Mouse (Mus musculus) T-cell, adult 2 months (primary cell): ENCODE results near the gene Fus.
A peak's percentile ranks its signal among the peaks of the same experiment; 100 is the strongest.
"Not testable (repeated sequence)": the region's sequence is repeated elsewhere in the genome, so short reads cannot be mapped to it uniquely, and the experiment has no call there.

Source experiments
- DNase-seq: peaks from one replicate; pipeline ENCODE4 v3.0.0; 2022; ENCODE audit warnings: low spot score

Fus gene

DNA sequence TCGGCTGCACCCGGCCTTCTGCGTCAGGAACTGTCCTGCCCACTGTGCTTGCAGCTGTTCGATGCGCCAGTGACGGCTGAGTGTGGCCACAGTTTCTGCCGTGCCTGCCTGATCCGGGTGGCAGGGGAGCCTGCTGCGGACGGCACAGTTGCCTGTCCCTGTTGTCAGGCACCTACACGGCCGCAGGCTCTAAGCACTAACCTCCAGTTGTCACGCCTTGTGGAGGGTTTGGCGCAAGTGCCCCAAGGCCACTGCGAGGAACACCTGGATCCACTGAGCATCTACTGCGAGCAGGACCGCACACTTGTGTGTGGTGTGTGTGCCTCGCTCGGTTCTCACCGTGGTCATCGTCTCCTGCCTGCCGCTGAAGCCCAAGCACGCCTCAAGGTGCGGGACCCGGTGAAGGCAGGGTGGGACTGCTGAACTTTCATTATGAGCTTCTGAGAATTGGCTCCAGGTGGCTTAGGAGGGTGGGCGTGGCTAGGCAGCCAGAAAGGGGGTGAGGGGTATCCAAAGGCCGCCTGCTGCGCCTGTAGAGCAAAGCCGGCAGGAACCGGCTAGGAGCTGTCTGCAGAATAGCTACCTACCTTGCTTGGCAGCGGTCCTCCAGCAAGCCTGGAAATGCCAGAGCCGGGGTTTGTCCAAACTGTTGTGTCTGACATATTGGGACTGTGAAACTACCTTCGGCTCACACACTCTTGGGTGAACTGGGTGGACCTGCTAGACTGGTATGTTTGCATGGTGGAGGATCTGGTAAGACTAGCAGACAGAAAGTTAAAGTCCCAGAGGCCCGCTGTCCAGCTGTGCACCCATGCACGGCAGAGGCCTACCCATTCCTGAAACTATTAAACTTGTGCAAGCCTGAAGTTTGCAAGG is 37.5 kb downstream of the Fus start:
- no peak for DNase-seq

GRCm38 (mm10) chr7:128006193-128006592 is 38.9 kb downstream of the Fus start:
- no peak for DNase-seq

GRCm38 (mm10) chr7:128009715-128010340 is 42.6 kb downstream of the Fus start:
- no peak for DNase-seq

- DNase-seq, result no peak
These were observed 45.0 kb downstream of the Fus start for GRCm38 (mm10) chr7:128012136-128012780.

DNA sequence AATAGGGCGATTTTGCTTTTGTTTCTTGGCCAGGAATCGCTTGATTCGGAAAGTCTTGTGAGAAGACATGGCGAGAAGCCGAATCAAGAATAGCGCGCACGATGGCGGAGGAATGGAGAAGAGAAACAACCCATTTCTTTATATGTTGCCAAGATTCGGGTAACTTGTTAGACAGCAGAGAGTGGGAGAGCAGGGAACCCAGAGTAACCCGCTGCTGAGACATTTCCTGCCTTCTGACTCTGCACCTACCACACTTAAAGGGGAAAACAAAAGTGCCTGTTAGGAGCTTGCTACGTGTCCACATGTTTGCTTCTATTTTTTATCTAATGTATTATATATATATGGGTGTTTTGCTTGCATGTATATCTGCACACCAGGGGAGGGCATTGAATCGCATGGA is 45.9 kb downstream of the Fus start:
- DNase-seq, result no peak

- not testable (repeated sequence) for DNase-seq
These were observed 48.9 kb downstream of the Fus start for GRCm38 (mm10) chr7:128016134-128016533.

DNA sequence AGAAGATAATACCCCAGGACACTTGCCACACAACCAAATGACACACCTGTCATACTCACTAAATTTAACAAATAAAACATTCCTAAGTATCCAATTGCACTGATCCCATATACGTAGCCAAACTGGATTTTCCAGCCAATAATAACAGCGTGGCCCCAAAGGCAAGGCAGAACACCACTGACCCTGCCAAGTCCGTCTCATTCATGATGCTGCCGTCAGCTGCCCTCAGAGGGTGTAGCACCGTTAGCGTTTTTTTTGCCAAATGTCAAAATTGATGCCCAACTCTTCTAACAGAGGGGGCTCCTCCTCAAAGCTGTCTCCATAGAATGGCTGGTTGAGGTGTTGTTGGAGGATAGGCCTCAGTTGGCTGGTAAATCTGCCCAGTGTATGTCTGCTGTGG is 49.4 kb downstream of the Fus start:
- no peak for DNase-seq

GRCm38 (mm10) chr7:128018275-128018674 is 51.0 kb downstream of the Fus start:
- DNase-seq, result no peak

DNA sequence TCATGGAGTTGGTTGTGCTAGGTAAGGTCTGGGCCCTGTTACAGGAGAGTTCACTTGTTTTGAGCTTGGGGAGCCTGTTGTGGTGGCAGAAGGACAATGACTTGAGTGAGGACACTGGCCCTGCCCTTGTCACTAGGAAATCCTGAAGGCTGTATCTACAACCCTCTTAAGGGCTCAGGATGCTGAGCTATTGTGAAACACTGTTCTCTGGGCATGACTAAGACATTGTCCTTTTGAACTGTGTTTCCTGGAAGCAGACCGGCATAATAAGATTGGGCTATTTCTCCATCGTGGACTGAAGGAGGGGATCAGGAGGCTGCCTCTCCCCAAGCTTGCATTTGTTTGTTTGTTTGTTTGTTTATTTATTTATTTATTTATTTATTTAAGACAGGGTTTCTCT is 51.9 kb downstream of the Fus start:
- no peak for DNase-seq

DNA sequence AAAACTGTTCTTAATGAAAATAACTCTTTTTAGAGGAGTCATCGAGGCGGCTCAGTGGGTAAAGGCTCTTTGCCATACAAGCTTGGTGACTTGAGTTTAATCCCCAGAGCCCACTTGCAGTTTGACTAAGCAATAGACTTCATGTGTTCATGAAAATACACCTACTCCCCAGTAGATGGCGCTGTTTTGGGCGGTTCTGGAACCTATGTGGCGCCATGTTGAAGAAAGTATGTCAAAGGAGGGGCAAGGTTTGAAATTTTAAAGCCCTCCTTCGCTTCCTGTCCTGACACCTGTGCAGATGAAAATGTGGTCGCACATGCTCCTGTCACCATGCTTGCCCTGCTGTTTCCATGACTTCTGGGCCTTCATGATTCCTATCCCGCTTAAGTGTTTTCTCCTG is 55.7 kb downstream of the Fus start:
- peak; percentile 35 for DNase-seq

GRCm38 (mm10) chr7:128023565-128023964 is 56.3 kb downstream of the Fus start:
- no peak for DNase-seq

DNA sequence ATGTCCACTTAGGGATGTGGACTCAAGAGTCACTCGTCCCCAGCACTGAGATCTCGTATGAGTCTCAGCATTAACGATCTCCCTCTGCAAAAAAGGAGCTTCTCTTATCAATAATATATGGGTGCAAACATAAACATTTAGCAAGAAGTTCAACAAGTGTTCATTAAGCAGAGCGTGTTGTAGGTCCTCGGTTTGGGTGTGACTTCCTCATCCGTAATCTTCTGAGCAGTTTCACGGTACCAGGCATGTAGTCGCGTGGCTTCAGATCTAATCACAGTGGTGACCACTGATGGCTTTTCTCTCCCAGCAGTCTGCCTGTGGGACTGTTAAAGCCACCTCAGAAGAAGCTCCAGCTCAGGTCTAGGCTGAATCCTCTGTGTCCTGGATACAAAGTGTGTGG is 57.1 kb downstream of the Fus start:
- DNase-seq, result no peak

DNA sequence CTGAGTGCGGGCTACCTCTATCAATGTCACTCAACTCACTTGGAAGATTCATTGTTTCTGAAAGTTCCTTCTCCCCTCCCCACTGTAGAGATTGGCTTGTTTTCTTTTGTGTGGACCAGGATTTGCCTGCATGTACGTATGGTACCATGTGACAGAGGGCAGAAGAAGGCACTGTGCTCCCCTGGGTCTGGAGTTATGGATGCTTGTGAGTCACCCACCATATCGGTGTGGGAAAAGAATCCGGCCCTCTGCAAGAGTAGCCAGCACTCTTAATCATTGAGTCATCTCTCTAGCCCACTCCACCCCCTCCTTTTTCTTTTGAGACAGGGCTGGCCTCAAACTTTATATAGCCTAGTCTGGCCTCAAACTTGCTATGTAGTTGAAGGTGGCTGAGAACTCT is 57.7 kb downstream of the Fus start:
- no peak for DNase-seq

DNA sequence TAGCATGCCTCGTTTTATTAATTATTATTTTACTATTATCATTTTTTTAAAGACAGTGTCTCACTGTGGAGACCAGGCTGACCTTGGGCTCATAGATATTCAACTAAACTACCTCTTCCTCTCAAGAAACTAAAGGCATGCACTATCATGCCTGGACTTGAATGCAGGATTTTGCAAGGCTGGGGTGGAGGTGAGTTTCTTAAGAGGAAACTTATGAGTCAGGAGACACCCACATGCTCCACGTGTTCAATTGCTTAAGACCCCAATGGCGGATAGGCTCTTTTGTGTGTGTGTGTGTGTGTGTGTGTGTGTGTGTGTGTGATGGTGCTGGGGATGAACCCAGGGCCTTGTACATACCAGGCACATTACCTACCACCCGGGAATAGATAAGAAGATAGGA is 58.1 kb downstream of the Fus start:
- DNase-seq, result no peak

DNA sequence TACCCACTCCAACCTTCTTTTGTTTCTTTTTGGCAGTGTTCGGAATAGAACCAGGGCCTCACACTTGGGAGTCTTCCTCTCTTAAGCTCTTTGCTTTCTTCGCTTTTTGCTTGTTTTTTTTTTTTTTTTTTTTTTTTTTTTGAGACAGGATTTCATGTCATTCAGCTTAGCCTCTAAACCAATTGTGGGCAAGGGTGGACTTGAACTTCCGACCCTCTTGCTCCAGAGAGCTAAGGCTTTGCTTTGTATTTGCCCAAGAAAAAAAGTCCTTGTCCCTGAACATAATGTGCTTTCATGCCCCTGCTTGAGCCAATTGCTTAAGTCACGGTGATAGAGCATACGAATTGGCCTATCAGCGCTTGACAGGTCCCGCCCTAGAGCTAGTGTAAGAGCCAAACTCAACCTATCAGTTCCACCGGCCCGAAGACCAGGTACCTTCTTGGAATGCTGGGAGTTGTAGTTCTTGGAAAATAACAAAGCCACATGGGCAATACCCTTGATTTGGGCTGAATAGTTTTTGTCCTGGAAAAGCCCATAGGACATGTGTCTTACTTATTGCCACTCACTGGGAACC is 64.2 kb downstream of the Fus start:
- no peak for DNase-seq

GRCm38 (mm10) chr7:128032290-128032988 is 65.2 kb downstream of the Fus start:
- DNase-seq, result no peak

DNA sequence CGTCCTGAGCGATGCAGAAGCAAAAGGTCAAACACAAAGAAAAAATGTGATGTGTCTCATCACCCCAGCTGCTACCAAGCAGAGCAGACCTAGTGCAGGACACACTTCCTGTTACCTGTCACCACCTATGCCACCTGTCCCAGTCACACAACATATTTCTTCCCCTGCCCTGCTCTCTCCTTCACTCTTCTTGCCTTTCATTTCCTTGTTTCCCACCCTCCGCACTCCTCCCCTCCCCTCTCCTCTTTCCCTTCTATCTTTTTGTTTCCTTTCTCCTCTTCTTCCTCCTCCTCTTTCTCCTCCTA is 65.7 kb downstream of the Fus start:
- DNase-seq, result no peak

DNA sequence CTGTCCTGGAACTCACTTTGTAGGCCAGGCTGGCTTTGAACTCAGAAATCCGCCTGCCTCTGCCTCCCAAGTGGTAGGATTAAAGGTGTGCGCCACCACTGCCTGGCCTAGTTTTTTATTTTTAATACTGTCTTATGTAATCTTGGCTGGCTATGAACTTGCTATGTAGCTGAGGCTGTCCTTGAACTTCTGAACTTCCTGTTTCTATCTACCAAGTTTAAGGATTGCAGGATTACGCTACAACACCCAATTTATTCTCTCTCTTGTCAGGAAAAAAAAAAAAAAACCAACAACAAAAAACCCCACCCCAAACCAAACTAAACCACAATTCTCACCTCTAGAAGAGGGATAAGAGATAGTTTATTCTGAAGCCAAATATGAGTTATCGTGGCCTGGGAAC is 66.4 kb downstream of the Fus start:
- no peak for DNase-seq
